Mouse (Mus musculus): ENCODE data around the gene Tmem189.

GRCm38 (mm10) chr2:167595761-167596171 lies 93.9 kb downstream of the Tmem189 start:
- TF ChIP-seq CTCF (IDR thresholded peaks at IDR 0.05; ENCODE audit: low read depth) (no peak), EP300 (IDR thresholded peaks at IDR 0.05; ENCODE audit: low read depth) (no peak)

Measured in heart, postnatal 0 days (tissue).